22 mouse cellular contexts compared by ENCODE assay signal in genomic region chr6:43492367-43492766, GRCm38 (mm10).
DNase-seq lines count a peak whose midpoint lies in the region; ATAC-seq and TF ChIP-seq lines count a peak whose summit lies in the region.
"Had no signal": no experiment of that assay in that cellular context is flagged by ENCODE, and none has a peak within 500 bp of the region (broad histone marks: within the 10 kb centered on the region; RNA-seq: fewer than 3 reads in every experiment).

No protein-coding gene starts in this region.

- intact Hi-C loops in gastrocnemius, adult 2 months (cut with DNase I), result no loop called here
- intact Hi-C loops in gastrocnemius, postnatal 14 days (cut with DNase I; ENCODE audit: low total_unique reads), result no loop called here

- H3K4me3 ChIP-seq in gastrocnemius, adult 2 months, result no peak overlapping the region
- H3K4me3 ChIP-seq in liver, adult 2 months (ENCODE audit: insufficient read depth, low read depth, low read length), result no peak overlapping the region
- no peak overlapping the region for H3K4me3 ChIP-seq in liver, embryonic 11.5 days (ENCODE audit: low read depth, low read length)
- H3K4me3 ChIP-seq: embryonic facial prominence, embryonic 12.5 days; forebrain, embryonic 10.5 days; hindbrain, embryonic 12.5 days; limb, embryonic 12.5 days; midbrain, embryonic 12.5 days had no signal

- ATAC-seq in liver, embryonic 11.5 days (replicated peaks; ENCODE audit: low FRiP score), result no peak
- no peak for ATAC-seq in erythroid progenitor cell, adult 5-6 weeks (replicated peaks; ENCODE audit: low FRiP score, poor library complexity, severe bottlenecking)
- ATAC-seq in monocyte, adult 5-6 weeks (replicated peaks; ENCODE audit: insufficient number of reproducible peaks, low FRiP score, low TSS enrichment, poor library complexity, severe bottlenecking), result no peak
- ATAC-seq: intestine, embryonic 16.5 days had no signal

- no peak for TF ChIP-seq POLR2A in liver, adult 2 months (IDR thresholded peaks at IDR 0.05; ENCODE audit: extremely low read depth, insufficient read depth, low read length)
- TF ChIP-seq POLR2A in brain, embryonic 14.5 days (IDR thresholded peaks at IDR 0.05; ENCODE audit: borderline replicate concordance, extremely low read depth, insufficient read depth, insufficient read length, poor library complexity, severe bottlenecking), result no peak

- H3K36me3 ChIP-seq in liver, adult 2 months (ENCODE audit: control insufficient read depth, insufficient read depth, low read length), result no peaks in the 10 kb centered on the region
- no peaks in the 10 kb centered on the region for H3K36me3 ChIP-seq in liver, embryonic 11.5 days (ENCODE audit: control insufficient read depth, insufficient read depth, low read length)
- H3K36me3 ChIP-seq: embryonic facial prominence, embryonic 12.5 days; forebrain, embryonic 10.5 days; G1E; hindbrain, embryonic 12.5 days; limb, embryonic 12.5 days; midbrain, embryonic 12.5 days had no signal

- no peak overlapping the region for H3K9ac ChIP-seq in liver, adult 2 months (ENCODE audit: low read depth, low read length)
- no peak overlapping the region for H3K9ac ChIP-seq in liver, embryonic 11.5 days (ENCODE audit: low read depth, low read length)
- H3K9ac ChIP-seq: embryonic facial prominence, embryonic 12.5 days; hindbrain, embryonic 12.5 days; limb, embryonic 12.5 days; midbrain, embryonic 12.5 days had no signal

- no peaks in the 10 kb centered on the region for H3K79me2 ChIP-seq in liver, adult 2 months (ENCODE audit: control insufficient read depth, insufficient read depth, low read length)

- no peak for DNase-seq in gastrocnemius, adult 2 months
- DNase-seq in gastrocnemius, postnatal 14 days, result no peak
- peak; percentile 16 for DNase-seq in liver, adult 2 months (ENCODE audit: extremely low read depth, low read depth, low spot score)
- no peak for DNase-seq in liver, embryonic 11.5 days (ENCODE audit: low spot score)
- peak; percentile 16 for DNase-seq in A20 (ENCODE audit: low read depth, low spot score)
- peak; percentile 25 for DNase-seq in brain, embryonic 14.5 days (ENCODE audit: low read depth)
- DNase-seq: adrenal gland, adult 8-10 months; cerebellum, adult 18-20 months; heart, adult 18-20 months; kidney, postnatal 10 days; spleen, adult 18-20 months; thymus, postnatal 14 days had no signal

- H3K27ac ChIP-seq in gastrocnemius, adult 2 months, result no peak overlapping the region
- no peak overlapping the region for H3K27ac ChIP-seq in liver, adult 2 months (replicated peaks; ENCODE audit: insufficient read depth, low read depth, low read length)
- no peak overlapping the region for H3K27ac ChIP-seq in liver, embryonic 11.5 days (ENCODE audit: low read depth, low read length)
- H3K27ac ChIP-seq: embryonic facial prominence, embryonic 12.5 days; forebrain, embryonic 10.5 days; hindbrain, embryonic 12.5 days; limb, embryonic 12.5 days; macrophage; midbrain, embryonic 12.5 days had no signal

- no peaks in the 10 kb centered on the region for H3K4me1 ChIP-seq in liver, adult 2 months (ENCODE audit: control insufficient read depth, insufficient read depth, low read length)
- H3K4me1 ChIP-seq in liver, embryonic 11.5 days (replicated peaks; ENCODE audit: control insufficient read depth, insufficient read depth, low read length), result no peaks in the 10 kb centered on the region
- H3K4me1 ChIP-seq: embryonic facial prominence, embryonic 12.5 days; forebrain, embryonic 10.5 days; hindbrain, embryonic 12.5 days; limb, embryonic 12.5 days; midbrain, embryonic 12.5 days had no signal

- no peaks in the 10 kb centered on the region for H3K9me3 ChIP-seq in liver, embryonic 11.5 days (ENCODE audit: control insufficient read depth, low read length)
- H3K9me3 ChIP-seq: embryonic facial prominence, embryonic 12.5 days; forebrain, embryonic 10.5 days; hindbrain, embryonic 12.5 days; limb, embryonic 12.5 days had no signal

- no peaks in the 10 kb centered on the region for H3K27me3 ChIP-seq in liver, adult 2 months (ENCODE audit: control insufficient read depth, insufficient read depth, low read length)
- no peaks in the 10 kb centered on the region for H3K27me3 ChIP-seq in liver, embryonic 11.5 days (replicated peaks; ENCODE audit: control insufficient read depth, insufficient read depth, low read length)
- H3K27me3 ChIP-seq: embryonic facial prominence, embryonic 12.5 days; hindbrain, embryonic 12.5 days; limb, embryonic 12.5 days; midbrain, embryonic 12.5 days had no signal

- peak; percentile 32; the same call in 1 of the 2 replicates for TF ChIP-seq CTCF in gastrocnemius, adult 2 months (IDR thresholded peaks at IDR 0.05)
- TF ChIP-seq CTCF in liver, adult 2 months (IDR thresholded peaks at IDR 0.05; ENCODE audit: low read depth, low read length), result no peak
- no peak for TF ChIP-seq CTCF in brain, embryonic 14.5 days (IDR thresholded peaks at IDR 0.05; ENCODE audit: borderline replicate concordance, extremely low read depth, insufficient read depth, insufficient read length)

- no peak overlapping the region for H3K4me2 ChIP-seq in liver, embryonic 11.5 days
- H3K4me2 ChIP-seq: embryonic facial prominence, embryonic 12.5 days; hindbrain, embryonic 12.5 days; limb, embryonic 12.5 days; midbrain, embryonic 12.5 days had no signal

Comparison
In these comparisons a context has a peak if more than half of its experiments do, and no peak if none do; other contexts are left out.
1. DNase-seq: peak in liver, adult 2 months (single experiment), A20 (single experiment) and brain, embryonic 14.5 days (single experiment); none in gastrocnemius, adult 2 months (single experiment), gastrocnemius, postnatal 14 days (single experiment) and liver, embryonic 11.5 days (single experiment).